Mouse (Mus musculus) lung, adult 2 months (tissue): ENCODE measurements around the gene Extl2. TPM values are rescaled to one million over a fixed set of nuclear protein-coding genes. Genes with fewer than 3 reads are reported as not detected.

ENCODE experiments used
- DNase-seq: peaks from one replicate; pipeline ENCODE4 v3.0.0; 2022
- H3K4me1 ChIP-seq: fragments of 200-500 bp; 2 replicates; pipeline ENCODE4 v1.6.1; 2011; ENCODE audit warnings: low read length; ENCODE audit not compliant: control insufficient read depth, insufficient read depth
- H3K4me3 ChIP-seq: fragments of 200-500 bp; replicated peaks from 2 replicates; pipeline ENCODE3; 2011; ENCODE audit warnings: low read depth, mild to moderate bottlenecking, control low read depth, low read length; ENCODE audit errors: extremely low read depth
- CTCF ChIP-seq: fragments of 200-500 bp; IDR thresholded peaks from 2 replicates; pipeline ENCODE4 v1.5.1; 2011; ENCODE audit warnings: mild to moderate bottlenecking, low read length, control low read depth; ENCODE audit not compliant: insufficient read depth
- POLR2A ChIP-seq: fragments of 200-500 bp; IDR thresholded peaks from 2 replicates; pipeline ENCODE4 v1.6.1; 2011; ENCODE audit warnings: low read depth, mild to moderate bottlenecking, control low read depth, low read length, borderline replicate concordance; ENCODE audit errors: extremely low read depth
- WGBS: fragments of 180-500 bp; shearing (Covaris S2); methylation state at CpG from one replicate; pipeline ENCODE4 v1.1.7; 2018; 5-methylcytosine and 5-hydroxymethylcytosine counted together
- polyA plus RNA-seq: library from polyadenylated mRNA; depleted of rRNA; stranded (reverse); fragments of >200 nt; gene quantifications from 2 replicates; pipeline ENCODE4 v1.2.3, GENCODE M21; 2012

The Extl2 gene
- polyA plus RNA-seq, 1 experiment = 9.8 TPM

GRCm38 (mm10) chr3:116026996-116027395 is 19.7 kb downstream of the Extl2 start:
- Histone ChIP-seq H3K4me1 (no peaks in the 10 kb centered on the region; the same call in 1 of the 2 replicates), H3K4me3 (no peak overlapping the region)
- no peak for TF ChIP-seq POLR2A
- TF ChIP-seq CTCF = no peak
- no peak for DNase-seq
- 88% methylated on average over 20 of the region's 20 CpGs for WGBS

GRCm38 (mm10) chr3:116030152-116030788 is 23.0 kb downstream of the Extl2 start:
- Histone ChIP-seq H3K4me3 (no peak overlapping the region), H3K4me1 (no peaks in the 10 kb centered on the region; the same call in 1 of the 2 replicates)
- TF ChIP-seq CTCF = no peak
- TF ChIP-seq POLR2A = no peak
- DNase-seq = no peak
- 51% methylated on average over 11 of the region's 11 CpGs for WGBS

GRCm38 (mm10) chr3:116033218-116033870 is 26.1 kb downstream of the Extl2 start:
- no peak for DNase-seq
- 55% methylated on average over 6 of the region's 6 CpGs for WGBS
- H3K4me3 ChIP-seq = no peak overlapping the region
- TF ChIP-seq CTCF (peak; percentile 31; the same call in 1 of the 2 replicates), POLR2A (no peak)
- H3K4me1 ChIP-seq = no peaks in the 10 kb centered on the region; the same call in 1 of the 2 replicates

- DNase-seq = no peak
- WGBS = 57% methylated on average over 3 of the region's 3 CpGs
- Histone ChIP-seq H3K4me3 (no peak overlapping the region), H3K4me1 (no peaks in the 10 kb centered on the region; the same call in 1 of the 2 replicates)
- no peak for TF ChIP-seq POLR2A
- no peak for TF ChIP-seq CTCF
Observed at GRCm38 (mm10) chr3:116033871-116034222, 26.6 kb downstream of the Extl2 start.

GRCm38 (mm10) chr3:116040776-116041175 is 33.5 kb downstream of the Extl2 start:
- DNase-seq = no peak
- no peaks in the 10 kb centered on the region for H3K4me1 ChIP-seq
- peak; percentile 16; the same call in 1 of the 2 replicates for TF ChIP-seq CTCF
- no peak for TF ChIP-seq POLR2A
- 79% methylated on average over 3 of the region's 3 CpGs for WGBS
- no peak overlapping the region for H3K4me3 ChIP-seq

GRCm38 (mm10) chr3:116046000-116046399 is 38.7 kb downstream of the Extl2 start:
- DNase-seq = no peak
- no peak for TF ChIP-seq POLR2A
- TF ChIP-seq CTCF = no peak
- 69% methylated on average over 2 of the region's 2 CpGs for WGBS

GRCm38 (mm10) chr3:116047034-116047433 is 39.8 kb downstream of the Extl2 start:
- 66% methylated on average over 5 of the region's 5 CpGs for WGBS
- Histone ChIP-seq H3K4me3 (no peak overlapping the region), H3K4me1 (no peaks in the 10 kb centered on the region)
- TF ChIP-seq POLR2A = no peak
- TF ChIP-seq CTCF = no peak
- DNase-seq = no peak

More at GRCm38 (mm10) chr3:116046000-116046399, 38.7 kb downstream of the Extl2 start:
- Histone ChIP-seq H3K4me1 (no peaks in the 10 kb centered on the region), H3K4me3 (no peak overlapping the region)

- no peaks in the 10 kb centered on the region for H3K4me1 ChIP-seq
- 56% methylated on average over 6 of the region's 6 CpGs for whole genome bisulfite sequencing
- no peak for TF ChIP-seq CTCF
- H3K4me3 ChIP-seq = no peak overlapping the region
- DNase-seq = no peak
Observed at GRCm38 (mm10) chr3:116057078-116057477, 49.8 kb downstream of the Extl2 start.

GRCm38 (mm10) chr3:116060320-116060719 is 53.1 kb downstream of the Extl2 start:
- TF ChIP-seq POLR2A (no peak), CTCF (no peak)
- WGBS = 83% methylated on average over 5 of the region's 5 CpGs
- Histone ChIP-seq H3K4me1 (no peaks in the 10 kb centered on the region), H3K4me3 (no peak overlapping the region)
- no peak for DNase-seq

GRCm38 (mm10) chr3:116062141-116062540 is 54.9 kb downstream of the Extl2 start:
- TF ChIP-seq POLR2A (no peak), CTCF (no peak)
- 92% methylated on average over 2 of the region's 2 CpGs for WGBS

GRCm38 (mm10) chr3:116072584-116072983 is 65.3 kb downstream of the Extl2 start:
- DNase-seq = no peak
- 75% methylated on average over 2 of the region's 2 CpGs for WGBS
- TF ChIP-seq CTCF (no peak), POLR2A (no peak)
- Histone ChIP-seq H3K4me1 (peaks cover 4% of the 10 kb centered on the region; the same call in 1 of the 2 replicates), H3K4me3 (no peak overlapping the region)

More at GRCm38 (mm10) chr3:116062141-116062540, 54.9 kb downstream of the Extl2 start:
- no peak for DNase-seq
- no peaks in the 10 kb centered on the region for H3K4me1 ChIP-seq
- no peak overlapping the region for H3K4me3 ChIP-seq
